In genomic region chr7:127511241-127511640, GRCm38 (mm10) we compare ENCODE assay signal across 8 mouse cellular contexts. TPM values are rescaled to one million over a fixed set of nuclear protein-coding genes. Genes with fewer than 3 reads are reported as not detected.
DNase-seq lines count a peak whose midpoint lies in the region; ATAC-seq and TF ChIP-seq lines count a peak whose summit lies in the region.

No protein-coding gene starts in this region.

- DNase-seq in CD4-positive, CD25-positive, alpha-beta regulatory T cell, adult 2 months (ENCODE audit: low read depth, low spot score), result peak; percentile 20
- peak; percentile 55 for DNase-seq in kidney, adult 9 months
- DNase-seq in B cell, adult 2 months, result no peak

- peak overlapping the region; percentile 65 for H3K4me3 ChIP-seq in ES-Bruce4 (ENCODE audit: low read depth, low read length)
- peak overlapping the region; percentile 73 for H3K4me3 ChIP-seq in embryonic fibroblast, embryonic 13.5 days (ENCODE audit: insufficient read depth, low read length)
- H3K4me3 ChIP-seq in midbrain, embryonic 12.5 days, result peak overlapping the region; percentile 88

- H3K4me2 ChIP-seq in midbrain, embryonic 12.5 days (replicated peaks), result peak overlapping the region; percentile 59

- no peaks in the 10 kb centered on the region for H3K27me3 ChIP-seq in ES-Bruce4 (ENCODE audit: control insufficient read depth, insufficient read depth, low read length, poor library complexity, severe bottlenecking)
- no peaks in the 10 kb centered on the region for H3K27me3 ChIP-seq in midbrain, embryonic 12.5 days

- peaks cover 6% of the 10 kb centered on the region for H3K36me3 ChIP-seq in ES-Bruce4 (ENCODE audit: control insufficient read depth, insufficient read depth, low read length, poor library complexity, severe bottlenecking)
- H3K36me3 ChIP-seq in midbrain, embryonic 12.5 days, result peaks cover 20% of the 10 kb centered on the region

- no peak for TF ChIP-seq CTCF in ES-Bruce4 (IDR thresholded peaks at IDR 0.05; ENCODE audit: low read depth, low read length)
- TF ChIP-seq CTCF in embryonic fibroblast, embryonic 13.5 days (IDR thresholded peaks at IDR 0.05; ENCODE audit: borderline replicate concordance, insufficient read depth, low read length), result no peak

- no peak for TF ChIP-seq POLR2A in ES-Bruce4 (IDR thresholded peaks at IDR 0.05; ENCODE audit: insufficient read depth, low read length)
- no peak for TF ChIP-seq POLR2A in embryonic fibroblast, embryonic 13.5 days (IDR thresholded peaks at IDR 0.05; ENCODE audit: low read depth, low read length)

- 37% methylated on average over 8 of the region's 8 CpGs for WGBS in midbrain, embryonic 12.5 days

- TF ChIP-seq EP300 in ES-Bruce4 (IDR thresholded peaks at IDR 0.05; ENCODE audit: insufficient read depth, low read depth, low read length), result no peak

- ATAC-seq in CD4-positive, CD25-positive, alpha-beta regulatory T cell, adult 4 months, result no peak
- ATAC-seq in midbrain, embryonic 12.5 days (ENCODE audit: low FRiP score, low read depth), result no peak
- ATAC-seq in frontal cortex, adult (ENCODE audit: low TSS enrichment), result no peak

- peak overlapping the region; percentile 73 for H3K27ac ChIP-seq in ES-Bruce4 (ENCODE audit: insufficient read depth, low read length)
- peak overlapping the region; percentile 38 for H3K27ac ChIP-seq in embryonic fibroblast, embryonic 13.5 days (ENCODE audit: insufficient read depth, low read length)
- H3K27ac ChIP-seq in midbrain, embryonic 12.5 days (replicated peaks), result peak overlapping the region; percentile 98; the same call in 1 of the 2 replicates

- peak overlapping the region; percentile 41 for H3K9ac ChIP-seq in ES-Bruce4 (ENCODE audit: low read depth, poor library complexity, severe bottlenecking)
- H3K9ac ChIP-seq in midbrain, embryonic 12.5 days (replicated peaks), result no peak overlapping the region

- peaks cover 2% of the 10 kb centered on the region for H3K4me1 ChIP-seq in ES-Bruce4 (ENCODE audit: control insufficient read depth, insufficient read depth, low read length)
- H3K4me1 ChIP-seq in embryonic fibroblast, embryonic 13.5 days (ENCODE audit: control insufficient read depth, insufficient read depth, low read length), result peaks cover 2% of the 10 kb centered on the region; the same call in 1 of the 2 replicates
- peaks cover 18% of the 10 kb centered on the region for H3K4me1 ChIP-seq in midbrain, embryonic 12.5 days

- H3K9me3 ChIP-seq in ES-Bruce4 (replicated peaks; ENCODE audit: control insufficient read depth, insufficient read depth, low read length, poor library complexity, severe bottlenecking), result no peaks in the 10 kb centered on the region
- no peaks in the 10 kb centered on the region for H3K9me3 ChIP-seq in midbrain, embryonic 12.5 days

RNA-seq across cellular contexts. Expression of gene Srcap, which starts 0.5 kb away (rescaled TPM):
- polyA plus RNA-seq in CD4-positive, CD25-positive, alpha-beta regulatory T cell, adult 4 months (2017; shearing (Covaris generic)), result 10 to 100 TPM in 1 of 2 experiments, 1 to 10 TPM in 1; 9.1 to 11.4 TPM
- 106 and 114 TPM in 2 replicates for polyA plus RNA-seq in ES-Bruce4 (2011; ENCODE audit: insufficient read depth, insufficient read length, low read depth, missing spikeins)
- 63.8 and 64.6 TPM in 2 replicates for polyA plus RNA-seq in embryonic fibroblast, embryonic 13.5 days (2011; ENCODE audit: insufficient read length, low read depth, missing spikeins)
- polyA plus RNA-seq in midbrain, embryonic 12.5 days (2016; fragmentation: Nextera tagmentation; extraction: Ambion mirVana), result 94.6 and 98.3 TPM in 2 replicates

RNA-seq across cellular contexts. Expression of gene Gm42715, which starts 8.1 kb away (rescaled TPM):
- polyA plus RNA-seq in CD4-positive, CD25-positive, alpha-beta regulatory T cell, adult 4 months (2017; shearing (Covaris generic)), result 10 to 100 TPM; 29.9 to 31.9 TPM
- polyA plus RNA-seq in ES-Bruce4 (2011; ENCODE audit: insufficient read depth, insufficient read length, low read depth, missing spikeins), result 13.0 and 13.6 TPM in 2 replicates
- 10.3 and 12.0 TPM in 2 replicates for polyA plus RNA-seq in embryonic fibroblast, embryonic 13.5 days (2011; ENCODE audit: insufficient read length, low read depth, missing spikeins)
- polyA plus RNA-seq in midbrain, embryonic 12.5 days (2016; fragmentation: Nextera tagmentation; extraction: Ambion mirVana), result 19.4 and 20.1 TPM in 2 replicates

RNA-seq across cellular contexts. Expression of gene Fbrs, which starts 32.2 kb away (rescaled TPM):
- 10 to 100 TPM; 22.9 to 24.0 TPM for polyA plus RNA-seq in CD4-positive, CD25-positive, alpha-beta regulatory T cell, adult 4 months (2017; shearing (Covaris generic))
- polyA plus RNA-seq in ES-Bruce4 (2011; ENCODE audit: insufficient read depth, insufficient read length, low read depth, missing spikeins), result 21.8 and 25.3 TPM in 2 replicates
- 54.2 and 58.1 TPM in 2 replicates for polyA plus RNA-seq in embryonic fibroblast, embryonic 13.5 days (2011; ENCODE audit: insufficient read length, low read depth, missing spikeins)
- polyA plus RNA-seq in midbrain, embryonic 12.5 days (2016; fragmentation: Nextera tagmentation; extraction: Ambion mirVana), result 13.9 and 14.2 TPM in 2 replicates

RNA-seq across cellular contexts. Expression of gene Tmem265, which starts 49.9 kb away (rescaled TPM):
- 10 to 100 TPM; 39.7 to 91.0 TPM for polyA plus RNA-seq in CD4-positive, CD25-positive, alpha-beta regulatory T cell, adult 4 months (2017; shearing (Covaris generic))
- polyA plus RNA-seq in ES-Bruce4 (2011; ENCODE audit: insufficient read depth, insufficient read length, low read depth, missing spikeins), result 2.9 and 3.2 TPM in 2 replicates
- not detected in 2 replicates for polyA plus RNA-seq in embryonic fibroblast, embryonic 13.5 days (2011; ENCODE audit: insufficient read length, low read depth, missing spikeins)
- polyA plus RNA-seq in midbrain, embryonic 12.5 days (2016; fragmentation: Nextera tagmentation; extraction: Ambion mirVana), result 3.5 and 6.3 TPM in 2 replicates

RNA-seq across cellular contexts. Expression of gene Prr14, which starts 51.8 kb away (rescaled TPM):
- polyA plus RNA-seq in CD4-positive, CD25-positive, alpha-beta regulatory T cell, adult 4 months (2017; shearing (Covaris generic)), result 100 to 1,000 TPM; 181 to 236 TPM
- 45.3 and 48.0 TPM in 2 replicates for polyA plus RNA-seq in ES-Bruce4 (2011; ENCODE audit: insufficient read depth, insufficient read length, low read depth, missing spikeins)
- 73.6 and 83.0 TPM in 2 replicates for polyA plus RNA-seq in embryonic fibroblast, embryonic 13.5 days (2011; ENCODE audit: insufficient read length, low read depth, missing spikeins)
- 63.1 and 69.2 TPM in 2 replicates for polyA plus RNA-seq in midbrain, embryonic 12.5 days (2016; fragmentation: Nextera tagmentation; extraction: Ambion mirVana)

Comparison
In these comparisons a context has a peak if more than half of its experiments do, and no peak if none do; other contexts are left out.
1. DNase-seq: peak in CD4-positive, CD25-positive, alpha-beta regulatory T cell, adult 2 months (single experiment) and kidney, adult 9 months (single experiment); none in B cell, adult 2 months (0 of 2).
2. H3K27ac ChIP-seq: peak in every context shown above with its lines; median percentile 98 in midbrain, embryonic 12.5 days; 73 in ES-Bruce4; 38 in embryonic fibroblast, embryonic 13.5 days.
3. Peak in every context shown above with its lines, with median percentiles within 50 percentile points of each other: H3K4me3 ChIP-seq.